Mouse (Mus musculus) limb, embryonic 13.5 days (tissue): ENCODE measurements at regions not wholly inside any gene's neighbourhood (a gene's known extent, or its start where the extent isn't known, plus 50 kb on each side); places are given as distances from the start of the nearest gene placed in this dataset.

Experiments
- ATAC-seq: fragments of 200-750 bp; cut with Nextera tagmentation; 2 replicates; pipeline ENCODE4 v1.8.0; 2017; ENCODE audit warnings: low read depth, moderate number of reproducible peaks, moderate TSS enrichment; ENCODE audit not compliant: low FRiP score
- H3K27ac ChIP-seq: fragments of 300-500 bp; sonication (generic); 2 replicates; pipeline ENCODE4 v1.5.1; 2015; ENCODE audit warnings: inconsistent platforms, mild to moderate bottlenecking, moderate library complexity
- H3K27me3 ChIP-seq: fragments of 300-500 bp; sonication (generic); 2 replicates; pipeline ENCODE4 v1.6.1; 2015; ENCODE audit warnings: mild to moderate bottlenecking, inconsistent platforms
- H3K36me3 ChIP-seq: fragments of 300-500 bp; sonication (generic); 2 replicates; pipeline ENCODE4 v1.6.1; 2015; ENCODE audit warnings: inconsistent platforms, mild to moderate bottlenecking, moderate library complexity
- H3K4me1 ChIP-seq: fragments of 300-500 bp; sonication (generic); 2 replicates; pipeline ENCODE4 v1.6.1; 2015; ENCODE audit warnings: inconsistent platforms
- H3K4me2 ChIP-seq: fragments of 300-500 bp; sonication (generic); replicated peaks from 2 replicates; pipeline ENCODE4 v1.6.1; 2015; ENCODE audit warnings: inconsistent platforms, mild to moderate bottlenecking, moderate library complexity
- H3K4me3 ChIP-seq: fragments of 300-500 bp; sonication (generic); 2 replicates; pipeline ENCODE4 v1.5.1; 2015; ENCODE audit warnings: moderate library complexity, mild to moderate bottlenecking, inconsistent platforms
- H3K9ac ChIP-seq: fragments of 300-500 bp; sonication (generic); 2 replicates; pipeline ENCODE4 v1.6.1; 2015; ENCODE audit warnings: mild to moderate bottlenecking, inconsistent platforms
- H3K9me3 ChIP-seq: fragments of 300-500 bp; sonication (generic); 2 replicates; pipeline ENCODE4 v1.6.1; 2016; ENCODE audit warnings: inconsistent platforms
- WGBS: fragments of 180-500 bp; shearing (Covaris S2); methylation state at CpG from one replicate; pipeline ENCODE4 v1.1.7; 2015; 5-methylcytosine and 5-hydroxymethylcytosine counted together

DNA sequence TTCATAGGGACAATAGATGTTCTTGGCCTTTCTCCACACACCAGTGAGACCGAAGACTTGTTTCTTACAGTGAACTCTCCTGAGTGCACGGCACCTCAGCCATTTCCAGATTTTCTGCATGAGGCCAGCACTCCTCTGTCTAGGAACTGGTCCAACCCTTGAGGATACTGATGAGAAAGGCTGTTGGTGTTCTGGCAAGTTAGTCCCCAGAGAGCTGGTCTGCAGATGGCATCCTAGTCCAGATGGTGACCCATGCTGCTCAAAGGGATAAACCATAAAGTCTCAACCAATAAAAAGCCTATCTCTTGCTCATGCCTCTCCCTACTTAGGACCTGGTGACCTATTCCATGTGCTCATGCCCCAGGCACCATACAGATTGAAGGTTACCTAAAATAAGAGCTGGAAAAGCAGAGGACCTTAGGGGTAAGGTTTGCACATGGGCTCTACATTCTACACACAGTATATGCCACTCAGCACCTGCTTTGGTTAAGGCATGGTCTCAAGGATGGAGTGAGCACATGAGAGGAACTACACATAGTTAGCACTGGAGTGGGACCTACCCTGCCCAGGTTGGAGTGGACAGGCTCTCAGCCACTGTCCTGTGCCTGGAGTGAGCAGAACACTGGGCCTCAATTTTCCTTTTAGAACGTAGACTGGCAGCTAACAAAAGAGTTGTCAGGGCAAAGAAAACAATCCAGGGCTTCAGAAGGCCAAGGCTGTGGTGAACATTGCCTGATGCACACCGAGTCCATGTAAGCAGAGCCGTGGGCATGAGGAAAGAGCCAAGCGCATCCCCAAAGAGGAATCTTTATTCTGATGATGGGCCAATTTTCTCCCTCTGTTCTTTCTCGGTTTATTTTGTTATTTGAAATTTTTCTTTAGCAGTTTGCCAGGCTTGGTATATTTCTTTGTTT is 335.9 kb downstream of the Glrx3 start:
- H3K27ac ChIP-seq = no peak overlapping the region
- 86% methylated on average over 7 of the region's 7 CpGs for WGBS
- no peak overlapping the region for H3K9ac ChIP-seq
- H3K4me2 ChIP-seq = no peak overlapping the region
- H3K9me3 ChIP-seq = no peaks in the 10 kb centered on the region
- no peak for ATAC-seq
- peaks cover 7% of the 10 kb centered on the region for H3K4me1 ChIP-seq
- H3K36me3 ChIP-seq = no peaks in the 10 kb centered on the region
- no peaks in the 10 kb centered on the region for H3K27me3 ChIP-seq
- no peak overlapping the region for H3K4me3 ChIP-seq

DNA sequence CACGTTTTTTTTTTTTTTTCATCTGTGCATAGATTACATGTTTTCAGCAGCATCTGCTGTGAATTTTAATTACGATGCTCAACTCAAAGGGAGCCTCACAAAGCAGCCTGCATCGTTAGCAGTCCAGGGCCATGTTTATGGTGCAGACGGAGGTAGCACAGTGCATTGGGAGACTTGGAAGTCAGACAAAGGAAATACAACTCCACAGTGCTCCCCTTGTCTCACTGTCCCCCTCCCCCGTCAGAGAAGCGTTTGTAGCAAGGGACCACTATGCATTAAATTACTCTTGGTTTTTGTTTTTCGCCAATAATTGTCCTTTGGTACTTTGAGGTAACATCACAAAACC is 336.5 kb downstream of the Glrx3 start:
- WGBS = 37% methylated on average over 7 of the region's 7 CpGs
- Histone ChIP-seq H3K4me3 (no peak overlapping the region), H3K9me3 (no peaks in the 10 kb centered on the region), H3K4me2 (no peak overlapping the region), H3K4me1 (peaks cover 7% of the 10 kb centered on the region), H3K27ac (no peak overlapping the region), H3K36me3 (no peaks in the 10 kb centered on the region), H3K27me3 (no peaks in the 10 kb centered on the region), H3K9ac (no peak overlapping the region)
- no peak for ATAC-seq

DNA sequence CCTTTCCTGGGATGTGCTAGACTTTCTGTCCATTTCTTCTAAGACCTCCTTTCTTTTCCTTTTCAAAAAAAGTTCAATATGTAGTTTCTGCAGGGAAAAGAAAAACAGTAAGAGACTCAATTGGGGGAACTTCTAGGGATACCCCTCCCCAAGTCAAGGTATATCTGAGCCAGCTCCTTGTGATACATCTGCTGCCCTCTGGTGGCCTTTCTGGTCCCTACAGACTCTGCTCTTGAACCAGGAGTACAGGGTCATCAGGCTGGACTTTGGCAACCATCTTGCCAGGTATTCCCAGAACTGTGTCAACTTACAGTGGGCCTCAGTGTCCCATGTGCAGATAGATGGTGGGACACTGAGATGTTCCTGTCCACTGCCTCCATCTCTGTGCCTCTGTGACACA is 346.5 kb downstream of the Glrx3 start:
- Histone ChIP-seq H3K36me3 (no peaks in the 10 kb centered on the region), H3K4me2 (no peak overlapping the region), H3K27me3 (0 out of 2 replicates have a peak, but pooled peaks cover 2% of the 10 kb centered on the region), H3K9me3 (no peaks in the 10 kb centered on the region), H3K27ac (no peak overlapping the region), H3K9ac (no peak overlapping the region), H3K4me3 (no peak overlapping the region), H3K4me1 (no peaks in the 10 kb centered on the region)
- no peak for ATAC-seq

DNA sequence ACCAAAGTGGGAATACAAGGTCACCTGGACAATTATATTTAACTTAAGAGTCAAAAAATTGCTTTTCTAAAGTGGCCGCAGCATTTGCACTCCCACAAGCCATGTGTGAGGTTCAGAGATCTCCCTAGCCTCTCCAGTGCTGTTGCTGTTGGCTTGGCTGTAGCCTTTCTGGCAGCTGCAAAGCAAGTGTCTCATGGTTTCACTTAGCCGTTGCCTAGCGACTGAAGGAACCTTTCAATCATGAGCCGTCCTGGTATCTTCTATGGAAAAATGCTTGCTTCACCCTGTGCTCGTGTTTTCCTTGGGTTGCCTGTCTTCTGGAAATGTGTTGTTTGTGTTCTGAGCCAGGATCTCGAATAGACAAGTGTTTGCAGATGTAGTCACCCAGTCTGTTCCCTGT is 367.9 kb downstream of the Glrx3 start:
- no peak for ATAC-seq
- WGBS = 41% methylated on average over 6 of the region's 6 CpGs

DNA sequence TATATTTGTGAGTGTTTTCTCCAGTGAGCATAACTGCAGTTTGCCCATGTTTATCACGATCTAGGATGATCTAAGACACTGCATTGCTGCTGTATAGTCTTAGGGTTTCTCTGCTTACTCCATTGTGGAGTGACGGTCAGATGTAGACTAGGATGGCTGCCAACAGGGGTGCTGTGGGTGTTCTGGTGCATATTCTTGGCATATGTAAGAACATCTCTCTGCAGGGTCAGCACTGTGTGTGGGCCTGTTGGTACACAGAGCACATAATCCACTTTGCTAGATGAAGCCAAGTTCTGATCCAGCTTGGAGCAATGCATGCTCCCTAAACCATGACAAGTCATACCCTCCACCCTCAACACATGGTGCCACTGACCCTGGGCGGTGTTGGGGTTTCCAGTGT is 375.4 kb downstream of the Glrx3 start:
- WGBS = 86% methylated on average over 3 of the region's 3 CpGs
- no peak overlapping the region for H3K9ac ChIP-seq
- no peaks in the 10 kb centered on the region for H3K27me3 ChIP-seq
- no peak overlapping the region for H3K27ac ChIP-seq
- H3K4me2 ChIP-seq = no peak overlapping the region
- ATAC-seq = no peak
- no peak overlapping the region for H3K4me3 ChIP-seq
- H3K9me3 ChIP-seq = no peaks in the 10 kb centered on the region
- no peaks in the 10 kb centered on the region for H3K36me3 ChIP-seq
- H3K4me1 ChIP-seq = no peaks in the 10 kb centered on the region

More for the DNA sequence above, 367.9 kb downstream of the Glrx3 start:
- Histone ChIP-seq H3K4me2 (no peak overlapping the region), H3K4me1 (0 out of 2 replicates have a peak, but pooled peaks cover 3% of the 10 kb centered on the region), H3K9me3 (no peaks in the 10 kb centered on the region), H3K27ac (no peak overlapping the region), H3K4me3 (no peak overlapping the region), H3K27me3 (no peaks in the 10 kb centered on the region), H3K9ac (no peak overlapping the region), H3K36me3 (no peaks in the 10 kb centered on the region)

DNA sequence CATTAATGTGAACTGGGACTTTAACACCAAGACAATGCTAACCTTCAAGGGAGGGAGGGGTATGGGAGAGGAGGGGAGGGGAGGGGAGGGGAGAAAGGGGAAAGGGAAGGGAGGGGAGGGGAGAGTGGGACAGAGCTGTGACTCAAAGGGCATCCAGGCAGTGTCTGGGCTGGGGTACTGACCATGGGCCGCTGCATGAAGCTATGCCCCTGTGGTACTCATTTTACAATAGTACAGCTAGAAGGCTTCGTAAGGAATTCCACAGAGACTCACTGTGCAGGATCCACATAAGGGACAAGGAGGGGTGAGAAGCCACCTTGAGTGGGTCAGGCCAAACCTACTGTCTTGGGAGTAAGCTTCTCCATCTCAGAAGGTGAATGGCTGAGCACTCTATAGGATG is 403.1 kb downstream of the Glrx3 start:
- no peak for ATAC-seq
- H3K27me3 ChIP-seq = no peaks in the 10 kb centered on the region
- no peak overlapping the region for H3K4me3 ChIP-seq
- no peak overlapping the region for H3K27ac ChIP-seq
- H3K36me3 ChIP-seq = no peaks in the 10 kb centered on the region
- H3K9ac ChIP-seq = no peak overlapping the region
- no peaks in the 10 kb centered on the region for H3K9me3 ChIP-seq
- H3K4me2 ChIP-seq = no peak overlapping the region
- peaks cover 13% of the 10 kb centered on the region; the same call in 1 of the 2 replicates for H3K4me1 ChIP-seq
- WGBS = 74% methylated on average over 2 of the region's 2 CpGs

DNA sequence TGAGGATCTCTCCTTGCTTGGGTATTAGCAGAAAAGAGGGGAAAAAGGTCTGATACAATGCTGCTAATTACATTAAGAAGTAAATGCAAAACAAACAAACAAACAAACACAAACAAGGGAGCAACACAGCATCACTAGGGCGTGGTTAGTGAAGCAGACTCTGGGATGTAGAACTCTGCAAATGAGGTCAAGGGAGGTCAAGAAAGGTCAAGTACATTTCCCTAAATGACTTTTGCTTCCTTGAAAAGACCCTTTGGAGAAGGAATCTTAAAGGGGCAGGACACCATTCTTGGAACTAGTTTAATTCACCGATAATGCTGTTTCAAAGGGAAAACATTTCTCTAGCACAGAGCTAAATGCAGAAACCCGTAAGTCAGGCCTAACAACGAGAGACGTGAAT is 403.6 kb downstream of the Glrx3 start:
- no peak overlapping the region for H3K4me2 ChIP-seq
- H3K36me3 ChIP-seq = no peaks in the 10 kb centered on the region
- no peaks in the 10 kb centered on the region for H3K27me3 ChIP-seq
- WGBS = 37% methylated on average over 5 of the region's 5 CpGs
- no peaks in the 10 kb centered on the region for H3K9me3 ChIP-seq
- ATAC-seq = no peak
- no peak overlapping the region for H3K27ac ChIP-seq
- H3K4me1 ChIP-seq = peaks cover 13% of the 10 kb centered on the region; the same call in 1 of the 2 replicates
- no peak overlapping the region for H3K9ac ChIP-seq
- H3K4me3 ChIP-seq = no peak overlapping the region

DNA sequence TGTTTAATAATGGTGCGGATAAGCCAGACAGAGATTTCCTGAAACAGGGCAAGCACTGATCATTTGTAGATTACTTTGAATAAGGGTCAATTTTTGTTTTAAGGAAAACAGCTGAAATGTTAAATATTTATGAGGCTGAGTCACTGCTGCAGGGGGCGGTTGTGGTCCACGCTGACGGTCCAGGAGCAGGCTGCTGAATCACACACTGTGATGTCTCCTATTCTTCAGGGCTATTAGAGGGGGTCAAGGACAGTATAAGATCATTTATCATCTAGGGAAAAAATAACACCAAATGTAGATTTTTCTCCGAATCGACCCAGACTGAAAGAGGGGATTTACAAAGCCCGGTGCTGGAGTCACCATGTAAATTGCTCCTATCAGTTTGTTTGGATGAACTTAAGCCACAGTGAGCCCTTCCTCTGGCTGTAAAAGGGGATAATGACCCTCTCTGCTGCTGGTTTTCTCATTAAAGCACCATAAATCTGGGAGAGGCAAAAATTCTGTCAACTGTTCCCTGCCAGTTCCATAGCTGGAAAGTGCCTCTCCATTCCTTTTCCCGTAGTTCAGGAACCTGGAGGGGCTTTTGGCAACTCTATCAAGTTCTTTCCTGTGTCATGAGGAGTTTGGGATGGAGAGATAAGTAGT is 404.2 kb downstream of the Glrx3 start:
- no peak overlapping the region for H3K27ac ChIP-seq
- 19% methylated on average over 8 of the region's 8 CpGs for WGBS
- no peaks in the 10 kb centered on the region for H3K9me3 ChIP-seq
- no peak overlapping the region for H3K4me3 ChIP-seq
- ATAC-seq = no peak
- no peaks in the 10 kb centered on the region for H3K36me3 ChIP-seq
- peaks cover 13% of the 10 kb centered on the region; the same call in 1 of the 2 replicates for H3K4me1 ChIP-seq
- no peak overlapping the region for H3K9ac ChIP-seq
- H3K4me2 ChIP-seq = no peak overlapping the region
- no peaks in the 10 kb centered on the region for H3K27me3 ChIP-seq

DNA sequence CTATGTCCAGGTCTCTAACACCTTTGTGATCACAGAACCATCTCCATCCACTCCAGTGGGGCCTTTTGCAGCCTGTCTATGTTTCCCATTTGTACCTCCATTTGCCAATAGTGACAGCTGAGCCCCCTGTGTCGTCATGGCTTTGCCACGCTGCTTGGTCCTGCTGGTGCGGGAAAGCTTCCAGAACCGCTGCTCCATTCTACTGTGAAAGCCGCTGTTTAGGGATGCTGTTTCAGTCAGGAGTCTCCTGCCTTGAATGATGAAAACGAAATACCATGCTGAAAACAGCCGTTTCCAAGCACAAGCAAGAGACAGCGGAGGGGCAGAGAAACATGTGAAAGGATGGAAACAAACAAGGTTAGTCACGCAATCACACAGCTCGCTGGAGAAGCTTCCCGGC is 410.4 kb downstream of the Glrx3 start:
- no peaks in the 10 kb centered on the region for H3K27me3 ChIP-seq
- ATAC-seq = no peak

DNA sequence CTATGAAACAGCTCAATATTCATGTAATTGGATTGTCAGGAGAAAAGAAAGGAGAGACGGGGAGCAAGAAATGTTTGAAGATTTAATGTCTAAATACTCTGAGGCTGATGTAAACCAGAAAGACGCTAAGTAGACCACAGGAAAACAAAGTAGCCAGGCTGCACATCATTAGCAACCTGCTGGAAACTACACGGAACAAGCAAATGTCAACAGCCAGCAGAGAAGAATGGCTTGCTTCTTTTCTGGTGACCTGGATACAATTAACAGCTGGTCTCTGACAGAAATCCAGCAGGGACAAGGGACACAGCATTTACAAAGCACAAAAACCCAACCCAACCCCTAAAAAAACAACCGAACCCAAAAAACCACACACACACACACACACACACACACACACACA is 413.6 kb downstream of the Glrx3 start:
- Histone ChIP-seq H3K9me3 (no peaks in the 10 kb centered on the region), H3K36me3 (no peaks in the 10 kb centered on the region), H3K27ac (no peak overlapping the region), H3K9ac (no peak overlapping the region), H3K4me3 (no peak overlapping the region), H3K4me2 (no peak overlapping the region), H3K4me1 (no peaks in the 10 kb centered on the region), H3K27me3 (no peaks in the 10 kb centered on the region)
- no peak for ATAC-seq
- WGBS = 26% methylated on average over 4 of the region's 4 CpGs

More for the DNA sequence above, 410.4 kb downstream of the Glrx3 start:
- no peaks in the 10 kb centered on the region for H3K4me1 ChIP-seq
- no peaks in the 10 kb centered on the region for H3K36me3 ChIP-seq
- no peak overlapping the region for H3K27ac ChIP-seq
- H3K9me3 ChIP-seq = no peaks in the 10 kb centered on the region
- no peak overlapping the region for H3K9ac ChIP-seq
- no peak overlapping the region for H3K4me2 ChIP-seq
- H3K4me3 ChIP-seq = no peak overlapping the region
- 82% methylated on average over 11 of the region's 11 CpGs for WGBS

DNA sequence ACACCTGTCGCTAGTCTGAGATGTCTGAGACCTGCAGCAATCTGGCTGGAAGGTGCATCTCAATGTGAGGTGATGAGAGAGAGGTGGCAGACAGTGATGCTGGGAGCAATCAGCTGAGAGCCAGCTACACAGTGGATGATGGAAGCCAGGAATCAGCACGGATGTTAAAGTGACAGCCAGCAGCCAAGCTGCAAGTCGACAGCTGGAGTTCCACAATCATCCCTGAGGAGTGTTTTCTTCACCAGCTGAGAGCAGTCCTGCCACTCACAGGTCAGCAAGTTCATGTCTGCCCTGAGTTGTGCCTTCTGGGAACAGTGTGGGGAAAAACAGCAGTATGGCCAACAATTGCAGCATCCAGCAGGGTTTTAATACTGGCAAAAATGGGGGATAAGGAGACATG is 422.3 kb downstream of the Glrx3 start:
- Histone ChIP-seq H3K9ac (no peak overlapping the region), H3K27ac (no peak overlapping the region), H3K4me3 (no peak overlapping the region), H3K4me1 (0 out of 2 replicates have a peak, but pooled peaks cover under 1% of the 10 kb centered on the region), H3K4me2 (no peak overlapping the region), H3K27me3 (no peaks in the 10 kb centered on the region), H3K9me3 (no peaks in the 10 kb centered on the region), H3K36me3 (no peaks in the 10 kb centered on the region)
- no peak for ATAC-seq
- 48% methylated on average over 3 of the region's 3 CpGs for WGBS

DNA sequence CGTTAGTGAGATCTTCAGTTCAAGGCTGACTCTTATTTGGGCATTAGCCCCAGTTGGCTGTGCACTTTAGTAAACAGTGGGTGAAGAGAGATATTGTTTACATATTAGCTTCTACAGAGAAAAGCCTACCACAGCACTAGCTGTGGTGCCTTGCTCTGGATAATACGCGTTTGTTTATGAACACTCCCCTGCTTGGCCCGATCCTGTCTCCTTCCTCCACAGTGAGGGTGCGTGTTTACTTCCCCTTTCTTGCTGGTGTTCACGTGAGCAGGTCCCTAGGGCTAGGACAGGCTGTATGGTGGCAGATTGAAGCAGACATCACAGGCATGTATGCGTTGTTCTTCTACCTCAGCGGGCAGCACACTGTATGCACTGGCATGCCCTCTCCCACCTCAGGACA is 423.1 kb downstream of the Glrx3 start:
- 0 out of 2 replicates have a peak, but pooled peaks cover 3% of the 10 kb centered on the region for H3K4me1 ChIP-seq
- H3K36me3 ChIP-seq = no peaks in the 10 kb centered on the region
- H3K27me3 ChIP-seq = no peaks in the 10 kb centered on the region
- 73% methylated on average over 8 of the region's 8 CpGs for WGBS
- no peak overlapping the region for H3K27ac ChIP-seq
- no peaks in the 10 kb centered on the region for H3K9me3 ChIP-seq
- no peak for ATAC-seq
- H3K4me3 ChIP-seq = no peak overlapping the region
- H3K9ac ChIP-seq = no peak overlapping the region
- H3K4me2 ChIP-seq = no peak overlapping the region
